Mouse (Mus musculus): ENCODE measurements around the gene Rora.

- TF ChIP-seq POLR2A (IDR thresholded peaks at IDR 0.05; ENCODE audit: extremely low read depth, insufficient read depth, low read length) (no peak), CTCF (IDR thresholded peaks at IDR 0.05; ENCODE audit: low read depth, low read length) (no peak)
These were observed 310.3 kb downstream of the Rora start for GRCm38 (mm10) chr9:68963898-68964297.
